Mouse (Mus musculus): ENCODE results near the gene Sestd1.

Gene Sestd1

GRCm38 (mm10) chr2:77280512-77281409, at the start of gene Sestd1:
Gene Sestd1 (minus strand): TSS chr2:77280592.
- DNase-seq, result peak; percentile 43 to 58

GRCm38 (mm10) chr2:77327246-77327645, 46.9 kb upstream of the Sestd1 start:
- no peak for DNase-seq

- DNase-seq, result no peak
Observed at GRCm38 (mm10) chr2:77323739-77324138, 43.3 kb upstream of the Sestd1 start.

GRCm38 (mm10) chr2:77323156-77323555, 42.8 kb upstream of the Sestd1 start:
- no peak for DNase-seq

GRCm38 (mm10) chr2:77319196-77319595, 38.8 kb upstream of the Sestd1 start:
- no peak for DNase-seq

- no peak for DNase-seq
Observed at GRCm38 (mm10) chr2:77316961-77317360, 36.6 kb upstream of the Sestd1 start.

- DNase-seq, result no peak
Observed at GRCm38 (mm10) chr2:77313846-77314245, 33.5 kb upstream of the Sestd1 start.

GRCm38 (mm10) chr2:77312616-77313015, 32.2 kb upstream of the Sestd1 start:
- no peak for DNase-seq

GRCm38 (mm10) chr2:77309313-77309712, 28.9 kb upstream of the Sestd1 start:
- peak; percentile 21 to 28 for DNase-seq

- no peak for DNase-seq
Observed at GRCm38 (mm10) chr2:77304494-77304893, 24.1 kb upstream of the Sestd1 start.

GRCm38 (mm10) chr2:77303716-77304115, 23.3 kb upstream of the Sestd1 start:
- no peak for DNase-seq

GRCm38 (mm10) chr2:77302655-77303348, 22.4 kb upstream of the Sestd1 start:
- no peak for DNase-seq

GRCm38 (mm10) chr2:77301687-77302389, 21.4 kb upstream of the Sestd1 start:
- DNase-seq, result no peak

GRCm38 (mm10) chr2:77289701-77290100, 9.3 kb upstream of the Sestd1 start:
- no peak for DNase-seq

- no peak for DNase-seq
Observed at GRCm38 (mm10) chr2:77286755-77287154, 6.4 kb upstream of the Sestd1 start.

GRCm38 (mm10) chr2:77284281-77284899, 4.0 kb upstream of the Sestd1 start:
- DNase-seq, result no peak

- peak; percentile 24 to 33 for DNase-seq
Observed at GRCm38 (mm10) chr2:77279861-77280511, 406 bp downstream of the Sestd1 start.

- no peak for DNase-seq
Observed at GRCm38 (mm10) chr2:77277272-77277671, 3.1 kb downstream of the Sestd1 start.

GRCm38 (mm10) chr2:77275851-77276250, 4.5 kb downstream of the Sestd1 start:
- no peak for DNase-seq

- no peak for DNase-seq
Observed at GRCm38 (mm10) chr2:77274976-77275641, 5.3 kb downstream of the Sestd1 start.

- no peak for DNase-seq
Observed at GRCm38 (mm10) chr2:77272953-77273352, 7.4 kb downstream of the Sestd1 start.

- peak; percentile 44 to 62 for DNase-seq
Observed at GRCm38 (mm10) chr2:77270781-77271180, 9.6 kb downstream of the Sestd1 start.
